Mouse (Mus musculus) liver, adult 2 months (tissue): ENCODE results near the gene 4930579F01Rik.

Experiments used
- CTCF ChIP-seq: fragments of 200-500 bp; IDR thresholded peaks from 2 replicates; pipeline ENCODE4 v1.5.1; 2011; ENCODE audit warnings: low read depth, low read length, control low read depth
- POLR2A ChIP-seq: fragments of 200-500 bp; IDR thresholded peaks from 2 replicates; pipeline ENCODE4 v1.6.1; 2011; ENCODE audit warnings: low read length, control low read depth; ENCODE audit not compliant: insufficient read depth; ENCODE audit errors: extremely low read depth

- no peak for TF ChIP-seq CTCF
- no peak for TF ChIP-seq POLR2A
Observed at GRCm38 (mm10) chr3:138229448-138229847, 35.8 kb upstream of the 4930579F01Rik start.
